Mouse (Mus musculus) embryo, embryonic 10 days (tissue): Measurements from ENCODE around the gene Nhlh1.

Experiments used
- DNase-seq: peaks from one replicate; pipeline ENCODE4 v3.0.0-alpha.2; 2015; ENCODE audit warnings: low spot score

Gene Nhlh1

DNA sequence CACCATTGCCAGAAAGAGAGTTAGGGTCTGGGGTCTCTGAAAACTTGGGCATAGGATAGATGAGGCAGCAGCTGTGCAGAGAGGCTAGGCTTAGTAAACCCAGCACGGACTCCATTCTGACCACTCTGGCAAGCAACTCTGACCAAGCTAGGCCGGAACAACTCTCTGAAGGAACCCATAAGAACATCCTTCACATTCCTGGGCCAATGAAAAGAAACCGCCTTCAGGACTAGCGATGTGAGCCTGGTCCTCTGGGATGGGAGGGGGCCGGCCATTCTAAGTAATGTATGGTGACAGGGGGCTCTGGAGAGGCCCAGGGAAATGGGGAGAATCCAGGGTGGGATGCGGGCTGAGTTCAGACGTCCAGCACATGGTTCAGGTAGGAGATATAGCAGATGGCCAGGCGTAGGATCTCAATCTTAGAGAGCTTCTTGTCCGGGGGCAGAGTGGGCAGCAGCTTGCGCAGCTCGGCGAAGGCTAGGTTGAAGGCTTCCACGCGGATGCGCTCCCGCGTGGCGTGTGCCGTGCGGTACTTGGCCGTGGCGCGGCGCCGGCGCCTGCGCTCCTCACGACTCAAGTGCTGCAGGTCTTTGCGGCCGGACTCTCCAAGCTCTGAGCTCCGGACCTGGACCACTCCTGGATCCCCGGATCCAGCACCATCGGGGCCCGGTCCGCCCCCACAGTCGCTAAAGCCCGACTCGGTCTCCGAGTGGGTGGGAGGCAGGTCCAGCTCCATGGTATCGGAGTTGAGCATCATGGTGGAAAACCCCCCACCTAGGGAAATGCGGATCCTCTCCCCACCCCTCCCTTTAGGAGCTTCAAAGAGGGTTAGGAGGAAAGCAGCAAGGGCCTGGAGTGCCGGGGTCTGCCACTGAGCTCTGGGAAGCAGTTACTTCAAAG, 3.6 kb downstream of the Nhlh1 start:
- DNase-seq: no peak

DNA sequence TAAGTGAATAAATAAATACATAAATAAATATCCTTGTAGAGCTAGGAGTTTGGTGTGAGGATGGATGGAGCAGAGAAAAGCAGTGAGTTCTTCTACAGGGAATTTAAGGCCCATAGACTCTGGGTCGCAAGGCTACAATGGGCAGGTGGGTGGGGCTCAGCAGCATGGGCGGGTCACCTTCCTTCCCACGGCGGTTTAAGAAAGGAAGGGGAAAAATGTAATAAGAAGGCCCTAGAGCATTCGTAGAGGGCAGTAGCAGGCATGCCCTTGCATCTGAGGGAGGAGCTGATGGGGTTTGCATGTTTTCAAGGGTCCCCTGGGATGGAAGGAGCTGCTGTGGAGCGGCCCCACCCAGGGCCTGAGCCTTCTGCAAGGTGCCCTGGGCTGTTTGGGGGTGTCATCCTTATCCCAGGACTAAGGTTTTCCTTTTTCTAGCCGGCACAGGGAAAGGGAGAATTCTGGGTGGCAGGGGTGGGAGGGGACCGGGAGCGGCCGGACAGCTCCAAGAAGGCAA, 4.5 kb downstream of the Nhlh1 start:
- no peak for DNase-seq

GRCm38 (mm10) chr1:172049131-172049782, 8.1 kb downstream of the Nhlh1 start:
- DNase-seq: peak; percentile 62

DNA sequence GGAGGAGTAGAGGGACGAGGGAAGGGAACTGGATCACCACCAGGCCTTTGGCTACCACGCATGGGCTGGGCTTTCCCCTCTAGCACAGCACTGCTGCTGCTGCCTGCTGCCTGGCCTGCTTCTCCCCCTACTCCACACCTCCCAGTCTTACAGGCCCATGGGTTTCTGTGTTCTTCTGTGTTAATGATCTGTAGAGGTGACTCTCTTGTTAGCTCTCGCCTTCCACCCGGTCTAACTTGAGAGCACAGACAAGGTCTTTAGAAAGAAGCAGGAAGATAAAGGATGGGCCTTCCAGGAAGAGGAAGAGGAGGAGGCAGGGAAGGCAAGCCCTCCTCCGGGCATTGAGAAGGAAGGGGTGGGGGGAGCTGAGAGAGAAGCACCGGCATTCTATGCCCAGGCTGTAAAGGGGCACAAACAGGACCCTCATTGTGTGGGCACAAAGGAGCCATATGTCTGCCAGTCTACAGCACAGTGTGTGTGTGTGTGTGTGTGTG, 9.1 kb downstream of the Nhlh1 start:
- no peak for DNase-seq

DNA sequence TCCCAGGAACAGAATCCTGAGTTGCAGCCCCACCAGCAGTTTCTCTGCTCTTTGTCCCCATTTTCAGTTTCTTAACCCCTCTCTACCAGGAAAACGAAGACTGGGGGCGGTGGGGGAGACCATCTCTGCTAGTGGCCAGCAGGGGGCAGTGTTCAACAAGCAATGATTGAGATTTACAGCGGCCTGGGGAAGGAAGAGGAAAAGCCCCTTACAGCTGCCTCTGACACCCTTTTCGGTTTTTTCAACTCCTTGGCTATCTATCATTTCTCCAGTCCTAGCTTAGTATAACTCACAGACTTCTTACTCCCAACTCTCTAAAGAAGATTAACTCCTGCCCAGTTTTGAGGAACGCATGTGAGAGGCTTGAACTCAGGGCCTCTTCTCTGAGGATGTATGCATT, 10.4 kb downstream of the Nhlh1 start:
- peak; percentile 90 for DNase-seq

DNA sequence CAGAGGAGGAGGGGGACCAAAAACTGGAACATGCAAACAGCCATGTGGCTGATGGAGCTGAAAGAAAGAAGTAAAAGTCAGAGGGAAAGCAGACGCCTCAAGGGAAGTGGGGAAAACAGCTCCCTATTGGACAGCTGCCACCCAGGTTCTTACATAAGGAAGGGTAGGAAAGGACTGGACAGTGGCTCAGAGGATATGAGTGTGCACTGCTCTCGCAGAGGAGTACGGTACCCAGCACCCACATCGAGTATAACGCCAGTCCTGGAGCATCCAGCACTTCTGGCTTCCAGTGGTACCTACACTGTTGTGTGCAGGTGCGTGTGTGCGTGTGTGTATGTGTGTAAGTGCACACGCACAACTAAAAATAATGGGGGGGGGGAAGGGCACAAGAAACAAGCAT, 11.0 kb downstream of the Nhlh1 start:
- no peak for DNase-seq

GRCm38 (mm10) chr1:172029914-172030313, 27.5 kb downstream of the Nhlh1 start:
- DNase-seq: no peak

DNA sequence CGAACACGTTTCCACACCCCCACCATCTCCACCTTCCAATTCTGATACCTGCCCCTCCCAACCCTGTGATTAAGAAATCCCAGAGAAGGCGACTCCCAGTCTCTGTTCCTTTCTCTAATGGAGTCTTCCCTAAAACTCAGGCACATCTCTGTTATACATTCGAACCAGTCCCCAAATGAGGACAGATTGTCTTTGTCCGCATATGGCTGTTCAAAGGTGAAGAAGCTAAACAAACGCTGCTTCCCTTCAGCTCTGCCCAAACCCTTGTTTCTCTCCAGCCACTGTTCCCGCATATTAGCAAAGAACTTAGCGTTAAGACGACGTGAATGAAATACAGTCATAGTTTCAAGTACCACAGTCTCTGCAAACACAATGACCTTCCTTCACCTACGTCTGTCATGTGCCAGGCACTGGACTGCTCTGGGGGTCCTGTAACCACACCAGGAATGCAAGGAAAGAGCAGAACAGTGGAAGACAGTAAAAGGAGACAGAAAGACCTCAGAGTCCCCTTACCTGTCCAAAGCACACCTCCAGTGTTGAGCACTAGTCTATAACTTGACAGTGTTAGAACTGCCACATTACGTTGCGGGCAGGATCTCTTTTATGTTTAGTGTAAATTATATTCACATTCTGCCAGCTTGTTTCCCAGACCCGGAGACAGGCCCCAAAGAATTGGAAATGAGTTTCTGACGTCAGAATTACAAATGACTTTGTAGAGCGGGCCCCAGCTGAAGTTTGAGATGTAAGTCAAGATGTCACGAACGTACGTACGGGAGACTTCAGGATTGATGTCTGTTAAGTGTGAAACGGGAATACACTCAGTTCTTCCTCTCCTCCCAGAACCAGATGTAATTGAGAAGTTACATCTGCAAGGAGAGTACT, 28.7 kb downstream of the Nhlh1 start, which contains the start of gene Vangl2:
Vangl2 (minus strand) TSS at position 51 of the 882 bp plus-strand sequence.
- no peak for DNase-seq

- no peak for DNase-seq
These were observed 29.6 kb downstream of the Nhlh1 start for GRCm38 (mm10) chr1:172027809-172028102.

DNA sequence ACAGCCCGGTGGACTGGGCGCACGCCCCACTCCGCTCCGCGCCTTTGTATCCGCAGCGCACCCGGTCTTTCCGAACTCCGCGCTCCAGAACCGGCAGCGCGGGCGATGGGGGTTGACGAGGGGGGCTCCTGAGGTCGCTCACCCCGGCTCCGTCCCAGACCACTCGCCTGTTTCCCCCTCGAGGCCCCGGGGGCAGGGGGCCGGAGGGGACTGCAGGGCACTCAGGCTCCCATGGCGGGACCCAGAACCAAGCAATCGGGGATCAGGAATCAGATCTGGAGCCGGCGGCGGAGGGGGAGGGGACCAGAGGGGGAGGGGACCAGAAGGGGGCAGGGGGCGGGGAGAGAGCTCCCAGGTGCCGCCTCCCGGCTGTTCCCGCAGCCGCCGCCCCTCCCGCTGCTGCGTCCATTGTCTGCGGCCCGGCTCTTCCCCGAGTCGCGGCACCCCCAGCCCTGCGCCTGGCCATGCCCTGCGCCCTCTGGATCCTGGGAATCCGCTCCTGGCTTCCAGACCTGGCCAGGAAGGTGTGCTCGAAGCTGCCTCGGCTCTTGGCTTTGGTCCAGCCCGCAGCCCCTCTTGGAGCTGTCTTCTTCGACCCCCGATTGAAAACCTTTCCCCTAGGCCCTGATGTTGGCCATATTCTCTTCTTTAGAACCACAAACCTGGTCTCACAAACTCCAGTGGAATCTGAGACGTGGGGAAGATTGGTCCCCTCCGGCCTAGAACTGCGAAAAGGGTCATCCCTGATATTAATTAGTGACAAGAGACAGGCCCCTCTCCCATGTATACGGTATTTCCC, 30.2 kb downstream of the Nhlh1 start:
- DNase-seq: peak; percentile 94

DNA sequence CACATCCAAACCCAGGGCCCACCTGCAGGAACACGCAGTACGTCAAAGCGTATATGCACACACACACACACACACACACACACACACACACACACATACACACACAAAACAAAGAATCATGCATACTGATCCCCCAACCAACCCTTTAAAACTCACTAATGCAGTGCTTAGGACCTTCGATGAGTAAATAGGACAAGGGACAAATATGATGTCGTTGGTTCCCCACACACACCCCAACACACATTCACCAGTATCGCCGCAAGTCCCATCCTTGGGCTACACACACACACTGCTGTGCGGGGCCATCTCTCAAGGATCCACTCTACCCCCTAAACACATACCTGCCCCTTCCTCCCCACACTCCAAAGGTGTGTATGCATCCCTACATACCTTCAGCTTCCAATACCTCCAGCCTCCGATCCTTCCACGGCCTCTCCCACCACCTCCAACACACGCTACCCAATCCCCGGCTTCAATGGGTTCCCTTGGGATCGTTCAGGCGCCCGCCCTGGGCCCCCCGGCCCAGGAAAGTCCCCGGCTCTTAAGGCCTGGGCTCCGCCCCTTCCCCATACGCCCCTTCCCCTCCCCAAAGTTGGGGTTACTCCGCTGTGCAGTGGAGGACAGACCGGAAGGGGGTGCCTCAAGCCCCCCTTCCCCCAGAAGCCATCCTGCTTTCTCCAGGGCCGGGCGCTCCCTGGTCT, 31.0 kb downstream of the Nhlh1 start:
- peak; percentile 50 for DNase-seq

DNA sequence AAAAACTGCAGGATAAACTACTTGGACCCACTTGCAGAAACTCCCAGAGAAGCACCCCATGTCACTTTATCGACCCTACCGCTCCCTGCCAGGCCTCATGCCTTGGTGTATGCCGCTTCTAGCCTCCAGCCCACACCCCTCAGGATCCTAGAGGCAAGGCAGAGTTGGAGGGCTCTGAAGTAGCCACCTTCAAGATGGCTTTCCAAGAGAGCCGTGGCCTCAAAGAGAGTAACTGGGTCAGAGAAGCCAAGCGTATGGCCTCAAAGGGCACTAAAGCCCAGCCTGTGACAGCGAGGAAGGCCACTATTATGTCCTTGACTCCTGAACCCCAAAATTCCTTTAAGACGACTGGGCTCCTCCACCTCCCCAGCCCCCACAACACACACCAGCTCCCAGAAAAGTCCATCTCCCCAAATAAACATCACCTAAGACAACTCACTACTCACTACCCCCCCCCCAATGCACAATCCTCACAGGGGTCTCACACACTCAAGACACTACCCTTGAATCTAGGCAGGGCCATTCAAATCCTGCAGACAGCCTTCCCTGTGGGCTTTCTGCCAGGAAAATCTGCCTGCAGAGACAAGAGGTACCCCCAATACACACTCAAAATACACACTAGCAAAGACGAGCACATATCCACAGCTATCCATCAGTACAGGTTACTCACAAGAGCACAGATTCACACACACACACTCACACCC, 32.0 kb downstream of the Nhlh1 start:
- no peak for DNase-seq

- DNase-seq: peak; percentile 44
These were observed 33.1 kb downstream of the Nhlh1 start for GRCm38 (mm10) chr1:172024140-172024895.

- DNase-seq: no peak
These were observed 37.4 kb downstream of the Nhlh1 start for GRCm38 (mm10) chr1:172019863-172020521.

DNA sequence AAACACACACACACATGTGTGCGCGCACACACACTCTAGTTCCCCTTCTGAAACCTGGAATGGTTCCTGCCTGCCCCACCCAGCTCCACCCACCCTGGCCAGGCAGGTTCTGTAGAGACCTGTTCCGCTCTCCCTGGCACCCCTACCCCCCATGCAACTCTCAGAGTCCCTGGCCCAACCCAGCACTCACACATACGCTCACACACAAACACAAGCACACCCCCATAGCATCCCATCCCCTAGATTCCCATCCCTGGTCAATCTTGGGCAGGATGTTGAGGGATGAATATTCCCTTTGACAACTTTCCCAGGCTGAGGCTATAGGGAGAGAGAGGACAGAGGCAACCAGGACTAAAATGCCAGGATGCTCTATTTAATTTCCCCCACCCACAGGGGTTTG, 38.0 kb downstream of the Nhlh1 start:
- no peak for DNase-seq

GRCm38 (mm10) chr1:172018336-172019311, 38.7 kb downstream of the Nhlh1 start:
- DNase-seq: peak; percentile 41

DNA sequence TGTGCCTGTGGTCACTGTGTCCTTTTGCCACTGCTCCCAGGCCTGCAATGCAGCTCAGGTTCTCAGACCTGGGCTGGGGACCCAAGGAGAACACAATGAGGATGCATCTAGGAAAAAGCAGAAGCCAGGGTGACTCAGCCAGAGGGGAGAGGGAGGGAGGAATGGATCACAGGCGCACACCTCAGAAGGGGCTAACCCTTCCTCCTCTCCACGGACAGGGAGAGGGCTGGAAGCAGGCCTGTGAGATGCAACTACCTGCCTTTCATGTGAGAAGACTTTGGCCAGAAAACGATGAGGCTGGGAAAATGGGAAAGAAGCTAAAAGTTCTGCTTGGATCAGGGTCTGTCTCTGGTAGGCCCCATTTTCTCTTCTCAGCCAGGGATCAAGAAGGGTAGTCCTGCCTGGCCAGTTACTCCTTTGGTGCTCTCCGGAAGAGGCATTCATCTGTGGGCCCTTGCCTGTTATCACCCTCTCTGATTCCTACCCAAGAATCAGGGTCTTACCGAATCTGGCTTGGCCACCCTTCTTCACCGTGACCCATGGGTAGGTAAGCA, 39.8 kb downstream of the Nhlh1 start:
- DNase-seq: no peak
